Mouse (Mus musculus) kidney, postnatal 0 days (tissue): Measurements from ENCODE around the gene Slc11a1. TPM values are rescaled to one million over a fixed set of nuclear protein-coding genes. Genes with fewer than 3 reads are reported as not detected.

Experiments
- ATAC-seq: fragments of 200-750 bp; cut with Nextera tagmentation; replicated peaks from 2 replicates; pipeline ENCODE4 v1.8.0; 2017; ENCODE audit warnings: low read depth, moderate number of reproducible peaks, moderate TSS enrichment, moderate library complexity; ENCODE audit not compliant: low FRiP score
- DNase-seq: peaks from one replicate; pipeline ENCODE4 v3.0.0-alpha.2; 2016; ENCODE audit warnings: low spot score
- H3K27ac ChIP-seq: fragments of 300-500 bp; sonication (generic); 2 replicates; pipeline ENCODE4 v1.5.1; 2014; ENCODE audit warnings: mild to moderate bottlenecking
- H3K27me3 ChIP-seq: fragments of 300-500 bp; sonication (generic); 2 replicates; pipeline ENCODE4 v1.6.1; 2014; ENCODE audit warnings: low read length, mixed read lengths; ENCODE audit not compliant: insufficient read depth
- H3K36me3 ChIP-seq: fragments of 300-500 bp; sonication (generic); 2 replicates; pipeline ENCODE4 v1.6.1; 2014; ENCODE audit warnings: low read length, mixed read lengths; ENCODE audit not compliant: insufficient read depth
- H3K4me1 ChIP-seq: fragments of 300-500 bp; sonication (generic); replicated peaks from 2 replicates; pipeline ENCODE4 v1.6.1; 2014; ENCODE audit warnings: antibody characterized with exemption, low read length, mixed read lengths; ENCODE audit not compliant: insufficient read depth
- H3K4me2 ChIP-seq: fragments of 300-500 bp; sonication (generic); 2 replicates; pipeline ENCODE4 v1.6.1; 2014; ENCODE audit warnings: mild to moderate bottlenecking, low read length, moderate library complexity, mixed read lengths
- H3K4me3 ChIP-seq: fragments of 300-500 bp; sonication (generic); replicated peaks from 2 replicates; pipeline ENCODE4 v1.5.1; 2014; ENCODE audit warnings: low read depth, low read length
- H3K9ac ChIP-seq: fragments of 300-500 bp; sonication (generic); 2 replicates; pipeline ENCODE4 v1.6.1; 2014; ENCODE audit warnings: low read depth, low read length
- H3K9me3 ChIP-seq: fragments of 300-500 bp; sonication (generic); replicated peaks from 2 replicates; pipeline ENCODE4 v1.6.1; 2016; ENCODE audit warnings: low read length, inconsistent platforms, mixed read lengths
- CTCF ChIP-seq: IDR thresholded peaks from 2 replicates; pipeline ENCODE4 v1.5.1; 2016; ENCODE audit warnings: antibody characterized with exemption, low read depth, mild to moderate bottlenecking, moderate library complexity
- WGBS: fragments of 180-500 bp; shearing (Covaris S2); extraction: QIAGEN DNeasy Blood & Tissue Kit; methylation state at CpG from one replicate; pipeline ENCODE4 v1.1.7; 2014; 5-methylcytosine and 5-hydroxymethylcytosine counted together
- polyA plus RNA-seq: library from polyadenylated mRNA; unstranded; fragments of >200 nt; fragmentation: Nextera tagmentation; extraction: Ambion mirVana; gene quantifications from 2 replicates; pipeline ENCODE4 v1.2.1, GENCODE M21; 2015

The Slc11a1 gene
- polyA plus RNA-seq, 1 experiment from 2014 or later = 3.6 TPM

DNA sequence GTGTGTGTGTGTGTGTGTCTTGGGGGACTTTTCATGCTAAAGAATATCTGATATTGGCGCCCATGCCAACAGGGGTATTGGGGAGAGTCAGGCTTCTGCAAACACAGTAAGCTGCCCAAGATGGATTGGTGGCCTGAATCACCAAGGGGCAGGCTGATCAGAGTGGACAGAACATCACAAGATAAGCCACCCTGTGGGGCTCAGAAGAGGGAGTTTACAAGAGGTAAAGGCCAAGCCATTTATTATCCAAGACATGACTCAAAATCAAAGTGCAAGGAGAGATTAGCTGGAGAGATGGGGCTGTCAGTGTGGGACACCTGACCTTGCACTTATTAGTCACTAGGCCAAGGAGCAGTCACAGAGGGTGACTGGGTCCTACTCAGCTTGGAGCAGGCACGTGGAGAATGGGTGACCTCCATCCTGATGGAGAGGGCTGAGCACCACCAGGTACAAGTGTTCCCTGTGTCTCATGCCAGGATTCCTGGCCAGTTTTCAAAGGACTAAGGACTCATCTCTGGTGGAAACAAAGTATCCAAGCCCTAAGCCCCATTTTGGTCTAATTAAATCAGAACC lies 36.8 kb downstream of the Slc11a1 start:
- Histone ChIP-seq H3K27me3 (no peaks in the 10 kb centered on the region), H3K4me2 (no peak overlapping the region), H3K4me3 (no peak overlapping the region), H3K27ac (no peak overlapping the region), H3K9me3 (no peaks in the 10 kb centered on the region), H3K9ac (no peak overlapping the region), H3K4me1 (no peaks in the 10 kb centered on the region), H3K36me3 (no peaks in the 10 kb centered on the region)
- no peak for TF ChIP-seq CTCF
- no peak for ATAC-seq
- WGBS = 57% methylated on average over 2 of the region's 2 CpGs
- DNase-seq = no peak

DNA sequence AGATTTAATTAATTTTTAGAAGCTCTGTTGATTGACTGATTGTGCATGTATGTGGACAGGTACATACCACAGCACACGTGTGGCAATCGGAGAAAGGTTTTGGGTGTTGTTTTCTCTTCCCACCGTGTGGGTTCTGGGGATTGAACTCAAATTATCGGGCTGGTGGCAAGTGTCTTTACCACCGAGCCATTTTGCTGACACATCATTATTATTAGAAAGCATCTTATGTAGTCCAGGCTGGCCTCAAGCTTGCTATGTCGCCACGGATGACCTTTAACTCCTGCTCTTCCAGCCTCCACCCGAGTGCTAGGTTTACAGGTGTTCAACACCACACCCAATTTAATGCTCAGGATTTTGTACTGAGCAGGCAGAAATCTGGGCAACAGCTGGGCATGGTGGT lies 37.7 kb downstream of the Slc11a1 start:
- Histone ChIP-seq H3K4me1 (no peaks in the 10 kb centered on the region), H3K36me3 (no peaks in the 10 kb centered on the region), H3K27me3 (no peaks in the 10 kb centered on the region), H3K9ac (no peak overlapping the region), H3K4me3 (no peak overlapping the region), H3K9me3 (no peaks in the 10 kb centered on the region), H3K27ac (no peak overlapping the region), H3K4me2 (no peak overlapping the region)
- TF ChIP-seq CTCF = no peak
- WGBS = 84% methylated on average over 8 of the region's 8 CpGs
- no peak for ATAC-seq
- no peak for DNase-seq

DNA sequence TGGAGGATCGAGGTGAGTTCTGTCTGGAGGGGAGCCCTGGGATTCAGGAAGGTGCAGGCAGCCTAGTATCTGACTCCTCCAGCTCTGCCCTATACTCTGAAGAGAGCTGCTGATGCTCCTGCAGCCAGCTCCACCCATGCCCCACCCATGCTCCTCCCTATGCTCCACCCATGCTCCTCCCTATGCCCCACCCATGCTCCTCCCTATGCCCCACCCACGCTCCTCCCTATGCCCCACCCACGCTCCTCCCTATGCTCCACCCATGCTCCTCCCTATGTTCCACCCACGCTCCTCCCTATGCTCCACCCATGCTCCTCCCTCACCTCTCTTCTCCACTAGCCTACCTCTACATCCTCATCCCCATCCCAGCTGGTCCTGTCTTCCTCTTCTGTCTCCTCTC lies 40.1 kb downstream of the Slc11a1 start:
- peaks cover 4% of the 10 kb centered on the region; the same call in 1 of the 2 replicates for H3K4me1 ChIP-seq
- DNase-seq = peak; percentile 62
- ATAC-seq = peak; percentile 59
- no peaks in the 10 kb centered on the region for H3K27me3 ChIP-seq
- no peak overlapping the region for H3K9ac ChIP-seq
- no peak overlapping the region for H3K4me3 ChIP-seq
- H3K9me3 ChIP-seq = no peaks in the 10 kb centered on the region
- no peak overlapping the region for H3K27ac ChIP-seq
- no peak for TF ChIP-seq CTCF
- 44% methylated on average over 3 of the region's 4 CpGs for WGBS
- H3K36me3 ChIP-seq = no peaks in the 10 kb centered on the region
- H3K4me2 ChIP-seq = no peak overlapping the region

DNA sequence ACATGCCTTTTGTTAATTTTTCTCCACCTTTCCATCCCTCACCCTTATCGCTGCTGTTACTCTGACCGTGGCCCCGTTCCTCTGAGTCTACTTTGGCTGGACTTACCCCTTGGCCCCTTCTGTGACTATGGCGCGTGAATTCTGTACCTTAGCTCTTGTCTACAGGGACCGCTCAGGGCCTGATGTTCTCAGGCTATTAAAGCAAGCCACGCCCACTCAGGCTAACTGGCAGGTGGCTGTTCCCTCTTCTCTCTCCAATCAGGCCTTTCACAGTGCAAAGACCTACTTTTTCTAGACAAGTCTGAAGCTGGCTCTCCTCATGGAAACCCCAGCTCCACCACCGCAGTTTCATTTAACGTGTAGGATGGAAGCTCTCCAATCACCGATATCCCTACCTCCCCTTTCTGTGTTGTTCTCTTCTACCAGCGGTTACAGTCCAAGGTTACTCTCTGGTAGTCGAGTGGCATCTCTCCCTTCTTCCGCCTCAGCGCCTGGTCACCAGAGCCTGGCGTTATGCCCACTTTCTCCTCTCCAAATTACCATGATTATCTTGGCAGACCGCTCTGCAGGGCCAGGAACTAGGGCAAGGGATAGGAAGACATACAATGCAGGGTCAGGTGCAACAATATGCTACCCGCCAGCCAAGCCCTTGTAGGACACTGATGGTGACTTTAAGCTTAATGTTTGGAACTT lies 43.9 kb downstream of the Slc11a1 start:
- Histone ChIP-seq H3K4me3 (no peak overlapping the region), H3K9ac (no peak overlapping the region), H3K27me3 (no peaks in the 10 kb centered on the region), H3K9me3 (no peaks in the 10 kb centered on the region), H3K4me2 (no peak overlapping the region), H3K4me1 (peaks cover 4% of the 10 kb centered on the region; the same call in 1 of the 2 replicates), H3K27ac (0 out of 2 replicates have a peak overlapping the region, but pooled peaks have one; percentile 26), H3K36me3 (no peaks in the 10 kb centered on the region)
- ATAC-seq (no peak), DNase-seq (no peak)
- 60% methylated on average over 17 of the region's 17 CpGs for WGBS
- TF ChIP-seq CTCF = no peak

DNA sequence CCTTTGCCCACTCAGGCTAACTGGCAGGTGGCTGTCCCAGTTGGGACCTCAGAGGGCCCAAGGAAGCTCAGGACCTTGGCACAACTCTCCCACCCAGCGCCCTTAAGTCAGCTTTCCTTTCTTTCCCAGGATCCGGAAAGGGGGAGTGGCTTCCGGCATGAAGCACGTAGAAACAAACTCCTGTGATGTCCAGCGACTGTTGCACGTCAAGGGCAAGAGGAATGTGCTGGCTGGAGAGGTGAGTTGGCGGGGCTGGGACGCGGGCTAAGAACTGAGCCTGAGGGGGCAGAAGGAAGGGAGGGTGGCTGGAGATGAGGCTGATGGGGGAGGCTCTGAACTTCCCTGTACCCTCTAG lies 44.4 kb downstream of the Slc11a1 start:
- DNase-seq (no peak), ATAC-seq (no peak)
- Histone ChIP-seq H3K9me3 (no peaks in the 10 kb centered on the region), H3K36me3 (no peaks in the 10 kb centered on the region), H3K4me2 (no peak overlapping the region), H3K27ac (0 out of 2 replicates have a peak overlapping the region, but pooled peaks have one; percentile 26), H3K9ac (no peak overlapping the region), H3K4me3 (no peak overlapping the region), H3K4me1 (peaks cover 4% of the 10 kb centered on the region; the same call in 1 of the 2 replicates), H3K27me3 (no peaks in the 10 kb centered on the region)
- TF ChIP-seq CTCF = no peak
- WGBS = 42% methylated on average over 9 of the region's 9 CpGs

DNA sequence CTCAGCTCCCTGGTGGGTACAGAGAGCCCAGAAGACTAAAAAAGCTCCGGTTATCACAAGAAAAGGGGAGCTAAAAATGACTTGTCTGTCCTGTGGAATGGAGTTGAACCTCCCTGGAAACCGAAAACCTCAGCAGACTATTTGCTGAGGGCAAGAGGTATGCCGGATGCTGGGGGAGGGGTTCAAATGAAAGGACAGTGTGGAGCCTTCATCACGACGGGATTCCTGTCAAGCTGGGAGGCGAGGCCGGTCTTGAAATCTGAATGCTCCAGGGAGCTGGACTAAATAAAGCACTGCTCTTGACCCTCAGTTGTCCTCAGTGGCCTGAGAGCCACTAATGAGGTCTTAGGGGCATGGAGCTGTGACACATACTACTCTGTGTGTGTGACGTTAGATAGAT lies 48.2 kb downstream of the Slc11a1 start:
- ATAC-seq (no peak), DNase-seq (no peak)
- Histone ChIP-seq H3K9me3 (no peaks in the 10 kb centered on the region), H3K36me3 (no peaks in the 10 kb centered on the region), H3K4me1 (peaks cover 4% of the 10 kb centered on the region; the same call in 1 of the 2 replicates), H3K4me2 (no peak overlapping the region), H3K27ac (no peak overlapping the region), H3K9ac (no peak overlapping the region), H3K27me3 (no peaks in the 10 kb centered on the region), H3K4me3 (no peak overlapping the region)
- WGBS = 23% methylated on average over 8 of the region's 8 CpGs
- no peak for TF ChIP-seq CTCF
